Mouse (Mus musculus) olfactory bulb, adult 2 months (tissue): Measurements from ENCODE around the gene Prkag2.

Experiments used
- CTCF ChIP-seq: fragments of 200-500 bp; IDR thresholded peaks from 2 replicates; pipeline ENCODE4 v1.5.1; 2012; ENCODE audit warnings: low read depth, mild to moderate bottlenecking, low read length, moderate library complexity; ENCODE audit not compliant: insufficient read depth
- POLR2A ChIP-seq: fragments of 200-500 bp; IDR thresholded peaks from 2 replicates; pipeline ENCODE4 v1.6.1; 2012; ENCODE audit warnings: mild to moderate bottlenecking, low read depth, low read length, moderate library complexity; ENCODE audit not compliant: insufficient read depth

DNA sequence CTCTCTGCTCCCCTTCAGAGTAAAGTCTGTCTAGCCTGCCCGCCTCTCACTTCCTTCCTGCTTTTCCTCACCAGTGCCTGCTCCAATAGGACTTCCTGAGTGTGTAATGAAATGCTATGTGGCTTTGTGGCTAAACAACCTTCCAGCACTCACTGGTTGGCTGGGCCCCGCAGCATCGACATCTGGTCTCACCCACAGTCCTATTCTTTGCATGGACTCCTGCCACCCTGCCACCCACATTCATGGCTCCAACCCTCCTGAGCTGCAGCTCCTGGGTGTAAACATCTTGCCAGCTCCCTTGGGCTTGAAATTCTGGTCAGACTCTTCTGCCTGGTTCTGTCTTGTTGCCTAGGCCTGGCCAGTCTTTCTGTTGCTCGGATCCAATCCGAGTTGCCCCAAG, 15.6 kb upstream of the Prkag2 start:
- TF ChIP-seq CTCF (no peak), POLR2A (no peak)
